Mouse (Mus musculus) liver, postnatal 0 days (tissue): ENCODE measurements at regions not wholly inside any gene's neighbourhood (a gene's known extent, or its start where the extent isn't known, plus 50 kb on each side); places are given as distances from the start of the nearest gene placed in this dataset.

Experiments
- CTCF ChIP-seq: sonication (generic); IDR thresholded peaks from 2 replicates; pipeline ENCODE4 v1.5.1; 2016; ENCODE audit warnings: antibody characterized with exemption, low read depth
- EP300 ChIP-seq: IDR thresholded peaks from 2 replicates; pipeline ENCODE4 v1.6.1; 2016; ENCODE audit warnings: antibody characterized with exemption, low read depth, mild to moderate bottlenecking

GRCm38 (mm10) chr12:96323061-96323786 lies 631.2 kb downstream of the Flrt2 start:
- TF ChIP-seq CTCF (no peak), EP300 (no peak)
